ENCODE assay signal across 23 mouse cellular contexts in the genomic region with DNA sequence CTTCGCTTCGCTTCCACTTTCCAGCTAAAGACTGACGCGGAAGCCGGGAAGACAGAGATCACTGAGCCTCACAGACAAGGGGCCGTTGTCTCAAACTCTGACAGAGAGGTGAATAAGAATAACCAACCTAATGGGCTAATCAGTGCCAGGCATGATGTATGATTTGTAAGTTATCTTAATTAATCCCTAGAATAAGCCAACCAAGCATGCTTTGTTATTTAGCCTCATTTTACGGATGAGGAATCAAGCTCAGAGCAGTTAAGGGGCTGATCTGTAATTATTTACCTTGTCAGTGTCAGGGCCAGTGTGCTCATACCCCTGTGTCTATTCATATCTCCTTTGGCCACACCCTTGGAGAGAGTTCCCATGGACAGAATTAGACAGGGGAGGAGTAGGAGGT. TPM values are rescaled to one million over a fixed set of nuclear protein-coding genes. Genes with fewer than 3 reads are reported as not detected.
DNase-seq lines count a peak whose midpoint lies in the region; ATAC-seq and TF ChIP-seq lines count a peak whose summit lies in the region.
"Had no signal": no experiment of that assay in that cellular context is flagged by ENCODE, and none has a peak within 500 bp of the region (broad histone marks: within the 10 kb centered on the region; RNA-seq: fewer than 3 reads in every experiment).

No protein-coding gene starts in this region.

- H3K4me3 ChIP-seq in kidney, embryonic 14.5 days (ENCODE audit: low read length), result no peak overlapping the region
- peak overlapping the region; percentile 19 for H3K4me3 ChIP-seq in testis, adult 2 months (ENCODE audit: control insufficient read depth, low read depth, low read length)
- H3K4me3 ChIP-seq: embryonic facial prominence, embryonic 13.5 days; embryonic facial prominence, embryonic 15.5 days; erythroblast, embryonic 14.5 days; forebrain, embryonic 13.5 days had no signal

- 0 out of 2 replicates have a peak, but pooled peaks have one; percentile 43 for ATAC-seq in kidney, embryonic 14.5 days (ENCODE audit: low FRiP score, low TSS enrichment)
- ATAC-seq: CD4-positive, CD25-positive, alpha-beta regulatory T cell, adult 4 months; forebrain, embryonic 13.5 days; forebrain, embryonic 16.5 days had no signal

- no peak for TF ChIP-seq POLR2A in testis, adult 2 months (IDR thresholded peaks at IDR 0.05; ENCODE audit: control insufficient read depth, low read depth, low read length)
- TF ChIP-seq POLR2A in brain, embryonic 14.5 days (IDR thresholded peaks at IDR 0.05; ENCODE audit: borderline replicate concordance, extremely low read depth, insufficient read depth, insufficient read length, poor library complexity, severe bottlenecking), result no peak

- no peaks in the 10 kb centered on the region for H3K27me3 ChIP-seq in kidney, embryonic 14.5 days (ENCODE audit: control insufficient read depth, insufficient read depth, low read length)
- H3K27me3 ChIP-seq in testis, adult 2 months (ENCODE audit: control insufficient read depth, insufficient read depth, low read length), result no peaks in the 10 kb centered on the region
- H3K27me3 ChIP-seq: embryonic facial prominence, embryonic 13.5 days; embryonic facial prominence, embryonic 15.5 days had no signal

- no peaks in the 10 kb centered on the region for H3K9me3 ChIP-seq in kidney, embryonic 14.5 days (ENCODE audit: control insufficient read depth, low read length)
- H3K9me3 ChIP-seq: embryonic facial prominence, embryonic 13.5 days; embryonic facial prominence, embryonic 15.5 days; forebrain, embryonic 13.5 days had no signal

- H3K4me2 ChIP-seq in kidney, embryonic 14.5 days (replicated peaks; ENCODE audit: low read depth, low read length), result no peak overlapping the region
- H3K4me2 ChIP-seq: embryonic facial prominence, embryonic 13.5 days; embryonic facial prominence, embryonic 15.5 days; forebrain, embryonic 13.5 days had no signal

- H3K9ac ChIP-seq in kidney, embryonic 14.5 days (ENCODE audit: low read depth, low read length), result no peak overlapping the region; the same call in 1 of the 2 replicates
- H3K9ac ChIP-seq: embryonic facial prominence, embryonic 13.5 days; embryonic facial prominence, embryonic 15.5 days; forebrain, embryonic 13.5 days had no signal

- no peaks in the 10 kb centered on the region for H3K36me3 ChIP-seq in kidney, embryonic 14.5 days (ENCODE audit: control insufficient read depth, insufficient read depth, low read length)
- H3K36me3 ChIP-seq in testis, adult 2 months (ENCODE audit: control insufficient read depth, insufficient read depth, low read length), result no peaks in the 10 kb centered on the region
- H3K36me3 ChIP-seq: embryonic facial prominence, embryonic 13.5 days; embryonic facial prominence, embryonic 15.5 days had no signal

- no peak for TF ChIP-seq CTCF in testis, adult 2 months (IDR thresholded peaks at IDR 0.05; ENCODE audit: control insufficient read depth, insufficient read depth, insufficient replicate concordance, low read depth, low read length)
- TF ChIP-seq CTCF in brain, embryonic 14.5 days (IDR thresholded peaks at IDR 0.05; ENCODE audit: borderline replicate concordance, extremely low read depth, insufficient read depth, insufficient read length), result no peak

- WGBS in kidney, embryonic 14.5 days, result 77% methylated on average over 7 of the region's 7 CpGs

- H3K27ac ChIP-seq in kidney, embryonic 14.5 days (ENCODE audit: low read depth, low read length), result no peak overlapping the region
- H3K27ac ChIP-seq in testis, adult 2 months (ENCODE audit: control insufficient read depth, insufficient read depth, low read depth, low read length), result no peak overlapping the region
- H3K27ac ChIP-seq: embryonic facial prominence, embryonic 13.5 days; embryonic facial prominence, embryonic 15.5 days; forebrain, embryonic 13.5 days had no signal

- no peak for DNase-seq in kidney, adult 8-10 months
- no peak for DNase-seq in testis, postnatal 10 days (ENCODE audit: low spot score)
- peak; percentile 51 for DNase-seq in brain, embryonic 14.5 days (ENCODE audit: low read depth)
- DNase-seq in retina, postnatal 1 day, result peak; percentile 71
- DNase-seq in urinary bladder, postnatal 36 days (ENCODE audit: low spot score in 2 of 2), result no peak
- DNase-seq in urinary bladder, adult 18-20 months (ENCODE audit: low spot score in 2 of 2), result no peak
- DNase-seq: adrenal gland, adult 2 months; adrenal gland, postnatal 10 days; adrenal gland, postnatal 25 days; cerebellum, adult 11-12 months; cerebellum, adult 2 months; cerebellum, adult 9-10 months; cerebellum, postnatal 10 days; cerebellum, postnatal 25 days; embryo, embryonic 11 days had no signal

- no peaks in the 10 kb centered on the region for H3K4me1 ChIP-seq in kidney, embryonic 14.5 days (ENCODE audit: control insufficient read depth, insufficient read depth, low read length)
- peaks cover 2% of the 10 kb centered on the region for H3K4me1 ChIP-seq in testis, adult 2 months (ENCODE audit: control insufficient read depth, insufficient read depth, low read length)
- H3K4me1 ChIP-seq: embryonic facial prominence, embryonic 13.5 days; embryonic facial prominence, embryonic 15.5 days had no signal

RNA-seq across cellular contexts. Expression of gene Npffr1, which starts 19.0 kb away (rescaled TPM):
- polyA plus RNA-seq in kidney, embryonic 14.5 days (2014; fragmentation: Nextera tagmentation; extraction: Ambion mirVana), result 0.27 TPM in 1 of 2 replicates, not detected in the other
- polyA plus RNA-seq in testis, adult 2 months (2012; rRNA removed), result 0.62 and 0.71 TPM in 2 replicates
- polyA plus RNA-seq in brain, embryonic 14.5 days (2012; rRNA removed), result 0.62 and 0.94 TPM in 2 replicates
- polyA plus RNA-seq: CD4-positive, CD25-positive, alpha-beta regulatory T cell, adult 4 months; embryonic facial prominence, embryonic 13.5 days; embryonic facial prominence, embryonic 15.5 days; erythroblast, embryonic 14.5 days had no signal

RNA-seq across cellular contexts. Expression of gene Ppa1, which starts 34.0 kb away (rescaled TPM):
- polyA plus RNA-seq in kidney, embryonic 14.5 days (2014; fragmentation: Nextera tagmentation; extraction: Ambion mirVana), result 205 and 217 TPM in 2 replicates
- polyA plus RNA-seq in testis, adult 2 months (2012; rRNA removed), result 11.3 and 11.5 TPM in 2 replicates
- polyA plus RNA-seq in brain, embryonic 14.5 days (2012; rRNA removed), result 121 and 140 TPM in 2 replicates

Comparison
In these comparisons a context has a peak if more than half of its experiments do, and no peak if none do; other contexts are left out.
1. DNase-seq: peak in brain, embryonic 14.5 days (single experiment) and retina, postnatal 1 day (single experiment); none in kidney, adult 8-10 months (0 of 2), testis, postnatal 10 days (single experiment), urinary bladder, postnatal 36 days (0 of 2) and urinary bladder, adult 18-20 months (0 of 2).